Mouse (Mus musculus): ENCODE measurements around the gene Ms4a4b. TPM values are rescaled to one million over a fixed set of nuclear protein-coding genes. Genes with fewer than 3 reads are reported as not detected.
A peak's percentile ranks its signal among the peaks of the same experiment; 100 is the strongest.
"Not testable (repeated sequence)": the region's sequence is repeated elsewhere in the genome, so short reads cannot be mapped to it uniquely, and the experiment has no call there.

The Ms4a4b gene
- total and polyA plus RNA-seq, 2 experiments, result 0.65 to 1.9 TPM

DNA sequence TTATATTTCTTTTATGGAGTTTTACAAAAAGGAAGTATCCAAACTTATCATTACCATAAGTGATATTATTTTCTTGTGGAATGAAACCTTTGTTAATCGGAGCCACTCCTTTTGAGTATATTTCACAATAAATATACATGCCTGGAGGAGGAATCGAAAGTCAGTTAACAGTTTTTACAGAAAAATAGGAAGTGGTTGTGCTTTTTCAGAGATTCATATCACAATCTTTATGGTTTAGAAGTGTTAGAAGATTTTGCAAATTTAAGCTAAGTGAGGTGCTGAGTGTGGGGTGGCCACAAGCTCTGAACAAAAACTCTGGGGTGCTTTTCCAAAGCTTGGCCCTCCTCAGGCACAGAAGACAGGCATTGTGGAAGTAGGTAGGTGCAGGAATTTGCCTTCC lies 3.9 kb downstream of the Ms4a4b start:
- no peaks in the 10 kb centered on the region for H3K27me3 ChIP-seq (ENCODE audit: control insufficient read depth, insufficient read depth, low read length)
- no peaks in the 10 kb centered on the region for H3K36me3 ChIP-seq (ENCODE audit: control insufficient read depth, insufficient read depth, low read length)
- H3K4me3 ChIP-seq (ENCODE audit: insufficient read depth, low read depth, low read length), result no peak overlapping the region
- no peaks in the 10 kb centered on the region for H3K79me2 ChIP-seq (ENCODE audit: control insufficient read depth, insufficient read depth, low read length)
- H3K9ac ChIP-seq (ENCODE audit: low read depth, low read length), result no peak overlapping the region
- DNase-seq (ENCODE audit: extremely low read depth, low read depth, low spot score), result peak; percentile 12
- 0 out of 2 replicates have a peak overlapping the region, but pooled peaks have one; percentile 29 for H3K27ac ChIP-seq (replicated peaks; ENCODE audit: insufficient read depth, low read depth, low read length)
- no peaks in the 10 kb centered on the region for H3K4me1 ChIP-seq (ENCODE audit: control insufficient read depth, insufficient read depth, low read length)
- TF ChIP-seq CTCF (IDR thresholded peaks at IDR 0.05; ENCODE audit: low read depth, low read length) (no peak), POLR2A (IDR thresholded peaks at IDR 0.05; ENCODE audit: extremely low read depth, insufficient read depth, low read length) (no peak)
- WGBS, result 85% methylated on average over 2 of the region's 2 CpGs

DNA sequence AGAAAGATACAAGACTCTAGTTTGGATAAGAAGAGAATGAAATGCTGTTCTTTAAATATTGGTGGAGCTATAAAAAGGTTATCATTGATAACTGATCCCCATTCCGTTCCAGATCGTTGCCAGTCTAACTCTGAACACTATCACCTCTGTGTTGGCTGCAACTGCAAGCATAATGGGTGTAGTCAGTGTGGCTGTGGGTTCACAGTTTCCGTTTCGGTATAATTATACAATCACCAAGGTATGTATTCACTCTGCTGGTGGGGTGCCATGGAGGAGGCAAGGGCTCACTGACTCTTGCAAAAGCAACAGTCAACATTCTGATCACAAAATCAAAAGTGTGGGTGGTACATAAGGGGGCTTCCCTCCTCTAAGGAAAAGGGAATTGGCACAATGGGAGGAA lies 15.7 kb downstream of the Ms4a4b start:
- H3K27me3 ChIP-seq (ENCODE audit: control insufficient read depth, insufficient read depth, low read length); DNase-seq (ENCODE audit: extremely low read depth, low read depth, low spot score); H3K4me3 ChIP-seq (ENCODE audit: insufficient read depth, low read depth, low read length); H3K4me1 ChIP-seq (ENCODE audit: control insufficient read depth, insufficient read depth, low read length); H3K27ac ChIP-seq (replicated peaks; ENCODE audit: insufficient read depth, low read depth, low read length); H3K79me2 ChIP-seq (ENCODE audit: control insufficient read depth, insufficient read depth, low read length); H3K9ac ChIP-seq (ENCODE audit: low read depth, low read length); H3K36me3 ChIP-seq (ENCODE audit: control insufficient read depth, insufficient read depth, low read length): not testable (repeated sequence)
- WGBS, result 91% methylated on average over 4 of the region's 4 CpGs

DNA sequence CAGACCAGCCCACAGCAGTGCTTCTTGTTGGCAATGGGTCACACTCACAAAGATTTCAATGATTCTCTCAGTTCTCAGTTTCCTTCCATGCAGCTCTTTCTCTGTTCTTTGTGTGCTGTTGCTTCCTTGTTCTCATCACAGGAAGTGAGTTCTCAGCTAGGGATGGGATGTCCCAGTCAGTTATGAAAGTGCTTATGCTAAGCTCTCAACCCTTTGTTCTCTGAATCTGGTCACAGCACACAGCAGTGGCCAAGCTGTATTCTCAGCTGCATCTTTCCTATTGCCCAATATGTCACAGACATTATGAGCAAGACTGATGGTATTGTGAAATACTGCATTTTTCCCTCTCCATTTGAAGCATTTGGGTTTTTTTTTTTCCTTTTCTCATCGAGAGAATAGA lies 21.4 kb downstream of the Ms4a4b start:
- not testable (repeated sequence) for H3K27me3 ChIP-seq (ENCODE audit: control insufficient read depth, insufficient read depth, low read length); H3K4me1 ChIP-seq (ENCODE audit: control insufficient read depth, insufficient read depth, low read length); H3K9ac ChIP-seq (ENCODE audit: low read depth, low read length); H3K4me3 ChIP-seq (ENCODE audit: insufficient read depth, low read depth, low read length); H3K27ac ChIP-seq (replicated peaks; ENCODE audit: insufficient read depth, low read depth, low read length); H3K79me2 ChIP-seq (ENCODE audit: control insufficient read depth, insufficient read depth, low read length); H3K36me3 ChIP-seq (ENCODE audit: control insufficient read depth, insufficient read depth, low read length)
- WGBS, result 0% methylated on average over 1 of the region's 1 CpGs
- DNase-seq (ENCODE audit: extremely low read depth, low read depth, low spot score), result peak; percentile 28

DNA sequence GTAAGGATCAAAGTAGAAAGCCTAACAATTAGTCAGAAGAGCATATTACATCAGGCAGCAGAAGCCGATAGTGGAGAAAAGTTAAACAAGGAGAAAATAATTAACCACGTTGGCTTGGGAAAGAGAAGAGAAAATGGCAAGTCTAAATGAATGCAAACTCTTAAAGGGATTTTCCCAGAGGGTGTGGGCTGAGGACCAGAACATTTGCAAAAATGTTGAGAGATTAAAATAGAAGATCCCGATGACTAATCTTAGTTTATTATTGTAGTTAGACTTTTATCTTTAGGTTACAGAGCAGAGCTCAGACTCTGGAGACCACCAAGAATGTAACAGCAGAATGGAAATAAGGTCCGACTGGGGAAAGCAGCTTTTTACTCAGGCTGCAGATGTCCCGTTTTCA lies 23.1 kb downstream of the Ms4a4b start:
- Histone ChIP-seq H3K79me2 (ENCODE audit: control insufficient read depth, insufficient read depth, low read length) (no peaks in the 10 kb centered on the region), H3K27ac (replicated peaks; ENCODE audit: insufficient read depth, low read depth, low read length) (no peak overlapping the region), H3K27me3 (ENCODE audit: control insufficient read depth, insufficient read depth, low read length) (no peaks in the 10 kb centered on the region), H3K9ac (ENCODE audit: low read depth, low read length) (no peak overlapping the region), H3K36me3 (ENCODE audit: control insufficient read depth, insufficient read depth, low read length) (no peaks in the 10 kb centered on the region), H3K4me1 (ENCODE audit: control insufficient read depth, insufficient read depth, low read length) (peaks cover 5% of the 10 kb centered on the region), H3K4me3 (ENCODE audit: insufficient read depth, low read depth, low read length) (no peak overlapping the region)
- DNase-seq (ENCODE audit: extremely low read depth, low read depth, low spot score), result peak; percentile 71
- 21% methylated on average over 5 of the region's 5 CpGs for WGBS
- TF ChIP-seq CTCF (IDR thresholded peaks at IDR 0.05; ENCODE audit: low read depth, low read length), result no peak
- TF ChIP-seq POLR2A (IDR thresholded peaks at IDR 0.05; ENCODE audit: extremely low read depth, insufficient read depth, low read length), result no peak

DNA sequence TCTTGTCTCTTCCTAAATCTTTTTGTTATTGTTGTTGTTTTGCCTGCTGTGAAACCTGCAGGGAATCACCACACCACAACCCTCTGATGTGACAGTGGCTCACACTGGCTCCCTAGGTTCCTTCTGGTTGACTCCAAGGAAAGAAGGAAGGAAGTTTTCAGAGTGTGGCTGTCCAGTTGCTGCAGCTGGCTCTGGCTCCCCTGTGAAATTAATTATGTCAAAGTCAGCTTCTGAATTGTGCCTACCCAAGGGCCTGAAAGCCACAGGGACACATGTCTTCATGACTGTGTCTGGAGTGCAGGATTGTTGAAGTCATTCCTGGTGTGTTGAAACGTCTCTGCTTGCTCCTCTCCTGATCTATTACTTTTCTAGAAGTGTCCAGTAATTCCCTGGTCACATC lies 25.0 kb downstream of the Ms4a4b start:
- H3K36me3 ChIP-seq (ENCODE audit: control insufficient read depth, insufficient read depth, low read length), result not testable (repeated sequence)
- 74% methylated on average over 1 of the region's 1 CpGs for whole genome bisulfite sequencing

DNA sequence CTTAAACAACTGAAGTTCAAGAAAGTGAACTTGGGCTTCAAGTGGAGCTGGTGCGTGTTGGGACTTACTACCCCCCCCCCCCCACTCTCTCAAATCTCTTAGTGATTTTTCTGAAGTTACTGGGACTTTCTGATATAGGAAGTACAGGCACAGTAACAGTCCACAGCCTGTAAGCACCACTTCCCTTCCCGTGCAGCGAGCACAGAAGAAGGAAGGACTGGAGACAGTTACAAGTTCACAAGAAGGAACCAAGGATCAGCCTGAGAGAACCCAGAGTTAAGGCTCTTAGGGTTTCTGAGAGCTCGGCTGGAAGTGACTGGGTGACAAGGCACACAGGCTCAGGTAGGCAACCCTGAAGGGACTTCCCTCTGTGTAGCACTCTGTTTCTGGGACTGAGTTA lies 25.9 kb downstream of the Ms4a4b start, which contains the start of gene Ms4a6c:
TSS of gene Ms4a6c (plus strand) at position 152 of the 400 bp plus-strand sequence.
- H3K79me2 ChIP-seq (ENCODE audit: control insufficient read depth, insufficient read depth, low read length); H3K36me3 ChIP-seq (ENCODE audit: control insufficient read depth, insufficient read depth, low read length); H3K4me1 ChIP-seq (ENCODE audit: control insufficient read depth, insufficient read depth, low read length); H3K9ac ChIP-seq (ENCODE audit: low read depth, low read length); H3K27me3 ChIP-seq (ENCODE audit: control insufficient read depth, insufficient read depth, low read length); H3K4me3 ChIP-seq (ENCODE audit: insufficient read depth, low read depth, low read length): not testable (repeated sequence)
- peak within 1 kb of the TSS; percentile 47; the same call in 1 of the 2 replicates for H3K27ac ChIP-seq (replicated peaks; ENCODE audit: insufficient read depth, low read depth, low read length)
- peak; percentile 25 for DNase-seq (ENCODE audit: extremely low read depth, low read depth, low spot score)
- WGBS, result 87% methylated on average over 4 of the region's 4 CpGs

More for the DNA sequence above, 25.0 kb downstream of the Ms4a4b start:
- not testable (repeated sequence) for H3K27ac ChIP-seq (replicated peaks; ENCODE audit: insufficient read depth, low read depth, low read length); H3K9ac ChIP-seq (ENCODE audit: low read depth, low read length); DNase-seq (ENCODE audit: extremely low read depth, low read depth, low spot score); H3K79me2 ChIP-seq (ENCODE audit: control insufficient read depth, insufficient read depth, low read length); H3K4me3 ChIP-seq (ENCODE audit: insufficient read depth, low read depth, low read length); H3K27me3 ChIP-seq (ENCODE audit: control insufficient read depth, insufficient read depth, low read length); H3K4me1 ChIP-seq (ENCODE audit: control insufficient read depth, insufficient read depth, low read length)

DNA sequence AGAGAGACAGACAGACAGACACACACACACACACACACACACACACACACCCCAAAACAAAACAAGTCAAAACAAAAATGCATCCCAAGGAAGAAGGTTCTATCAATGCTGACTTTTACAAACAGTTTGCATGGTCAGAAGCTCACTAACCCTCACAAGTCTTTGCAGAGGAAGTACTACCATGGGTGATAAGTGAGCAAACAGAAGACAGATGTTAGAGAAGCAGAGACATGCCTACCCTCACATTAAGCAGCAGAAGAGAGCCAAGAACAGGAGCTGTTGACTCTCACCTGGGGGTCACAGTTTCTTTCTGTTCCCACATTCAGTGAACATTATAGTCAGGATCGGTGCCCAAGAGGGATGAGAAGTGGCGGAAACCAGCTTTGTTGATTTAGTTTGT lies 36.4 kb downstream of the Ms4a4b start:
- no peak overlapping the region for H3K27ac ChIP-seq (replicated peaks; ENCODE audit: insufficient read depth, low read depth, low read length)
- no peaks in the 10 kb centered on the region for H3K36me3 ChIP-seq (ENCODE audit: control insufficient read depth, insufficient read depth, low read length)
- DNase-seq (ENCODE audit: extremely low read depth, low read depth, low spot score), result no peak
- TF ChIP-seq CTCF (IDR thresholded peaks at IDR 0.05; ENCODE audit: low read depth, low read length) (no peak), POLR2A (IDR thresholded peaks at IDR 0.05; ENCODE audit: extremely low read depth, insufficient read depth, low read length) (no peak)
- H3K4me1 ChIP-seq (ENCODE audit: control insufficient read depth, insufficient read depth, low read length), result no peaks in the 10 kb centered on the region
- H3K4me3 ChIP-seq (ENCODE audit: insufficient read depth, low read depth, low read length), result no peak overlapping the region
- H3K27me3 ChIP-seq (ENCODE audit: control insufficient read depth, insufficient read depth, low read length), result no peaks in the 10 kb centered on the region
- no peaks in the 10 kb centered on the region for H3K79me2 ChIP-seq (ENCODE audit: control insufficient read depth, insufficient read depth, low read length)
- no peak overlapping the region for H3K9ac ChIP-seq (ENCODE audit: low read depth, low read length)
- 86% methylated on average over 2 of the region's 2 CpGs for WGBS

Measured in liver, adult 2 months (tissue).